Mouse (Mus musculus) right cerebral cortex, adult 18-20 months (tissue): Measurements from ENCODE around the gene Fam160a1.

Experiments used
- DNase-seq: peaks from one replicate; pipeline ENCODE4 v3.0.0; 2022; ENCODE audit warnings: mixed read lengths

Gene Fam160a1

GRCm38 (mm10) chr3:85619751-85620150 lies 197.3 kb downstream of the Fam160a1 start:
- no peak for DNase-seq

- peak; percentile 20 for DNase-seq
These were observed 197.7 kb downstream of the Fam160a1 start for GRCm38 (mm10) chr3:85619345-85619744.

GRCm38 (mm10) chr3:85618885-85619284 lies 198.2 kb downstream of the Fam160a1 start:
- peak; percentile 20 for DNase-seq

DNA sequence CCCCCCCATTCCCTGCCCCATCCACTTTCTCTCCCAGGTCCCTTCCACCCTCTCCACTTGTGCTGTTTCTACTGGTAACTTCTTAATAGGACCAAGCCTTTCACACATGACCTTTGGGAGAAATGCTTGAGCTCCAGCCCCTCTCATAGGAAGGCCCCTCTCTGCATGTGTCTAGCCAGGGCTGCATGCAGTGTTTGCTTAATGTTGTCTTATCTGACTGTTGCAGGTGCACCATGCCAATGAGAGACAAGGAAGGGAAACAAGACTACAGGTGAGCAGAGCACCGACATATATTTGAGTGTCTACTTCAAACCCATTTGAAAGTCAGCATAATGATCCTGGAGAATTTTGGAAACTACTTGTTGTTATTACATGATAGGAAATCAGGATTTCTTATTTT lies 200.7 kb downstream of the Fam160a1 start:
- DNase-seq: no peak
